Mouse (Mus musculus): ENCODE data around the gene Cdk4.

GRCm38 (mm10) chr10:127108262-127108583 lies 44.9 kb downstream of the Cdk4 start:
- TF ChIP-seq CTCF (IDR thresholded peaks at IDR 0.05; ENCODE audit: control insufficient read depth, insufficient read depth, low read length) (no peak), POLR2A (IDR thresholded peaks at IDR 0.05; ENCODE audit: borderline replicate concordance, control insufficient read depth, low read depth, low read length) (no peak)

All from bone marrow, adult 2 months (tissue).